Mouse (Mus musculus) brain, embryonic 14.5 days (tissue): ENCODE data around the gene Mpdu1.

Experiments
- CTCF ChIP-seq: fragments of 200-500 bp; IDR thresholded peaks from 2 replicates; pipeline ENCODE4 v1.5.1; 2012; ENCODE audit warnings: inconsistent platforms, mild to moderate bottlenecking, moderate library complexity, borderline replicate concordance; ENCODE audit not compliant: insufficient read depth, insufficient read length; ENCODE audit errors: extremely low read depth
- POLR2A ChIP-seq: fragments of 200-500 bp; IDR thresholded peaks from 2 replicates; pipeline ENCODE4 v1.6.1; 2012; ENCODE audit warnings: mild to moderate bottlenecking, inconsistent platforms, borderline replicate concordance; ENCODE audit not compliant: poor library complexity, insufficient read depth, insufficient read length, severe bottlenecking; ENCODE audit errors: extremely low read depth

GRCm38 (mm10) chr11:69685526-69686148 is 23.2 kb upstream of the Mpdu1 start, which contains the start of gene Tnfsf13:
- TF ChIP-seq CTCF (no peak), POLR2A (no peak)
